Mouse (Mus musculus) intestine, embryonic 14.5 days (tissue): ENCODE measurements around the gene Zyx. TPM values are rescaled to one million over a fixed set of nuclear protein-coding genes. Genes with fewer than 3 reads are reported as not detected.

Experiments used
- ATAC-seq: fragments of 200-750 bp; cut with Nextera tagmentation; replicated peaks from 2 replicates; pipeline ENCODE4 v1.8.0; 2017; ENCODE audit warnings: low read depth, moderate number of reproducible peaks, moderate TSS enrichment, moderate library complexity; ENCODE audit not compliant: low FRiP score, low TSS enrichment
- DNase-seq: peaks from one replicate; pipeline ENCODE4 v3.0.0-alpha.2; 2018; ENCODE audit warnings: low spot score
- H3K27ac ChIP-seq: fragments of 300-500 bp; sonication (generic); 2 replicates; pipeline ENCODE4 v1.5.1; 2014; ENCODE audit warnings: low read depth, mild to moderate bottlenecking, control low read depth
- H3K27me3 ChIP-seq: fragments of 300-500 bp; sonication (generic); replicated peaks from 2 replicates; pipeline ENCODE4 v1.6.1; 2014; ENCODE audit warnings: low read length, control low read depth; ENCODE audit not compliant: control insufficient read depth, insufficient read depth
- H3K36me3 ChIP-seq: fragments of 300-500 bp; sonication (generic); 2 replicates; pipeline ENCODE4 v1.6.1; 2014; ENCODE audit warnings: low read length, control low read depth; ENCODE audit not compliant: control insufficient read depth, insufficient read depth
- H3K4me1 ChIP-seq: fragments of 300-500 bp; sonication (generic); replicated peaks from 2 replicates; pipeline ENCODE4 v1.6.1; 2014; ENCODE audit warnings: low read length, control low read depth, mixed read lengths; ENCODE audit not compliant: control insufficient read depth, insufficient read depth
- H3K4me2 ChIP-seq: fragments of 300-500 bp; sonication (generic); 2 replicates; pipeline ENCODE4 v1.6.1; 2014; ENCODE audit warnings: low read length
- H3K4me3 ChIP-seq: fragments of 300-500 bp; sonication (generic); 2 replicates; pipeline ENCODE4 v1.5.1; 2014; ENCODE audit warnings: low read depth, low read length, control low read depth, mixed read lengths
- H3K9ac ChIP-seq: fragments of 300-500 bp; sonication (generic); 2 replicates; pipeline ENCODE4 v1.6.1; 2014; ENCODE audit warnings: mild to moderate bottlenecking, low read length
- H3K9me3 ChIP-seq: fragments of 300-500 bp; sonication (generic); 2 replicates; pipeline ENCODE4 v1.6.1; 2016; ENCODE audit warnings: low read length, control low read depth; ENCODE audit not compliant: control insufficient read depth
- WGBS: fragments of 180-500 bp; shearing (Covaris S2); extraction: QIAGEN DNeasy Blood & Tissue Kit; methylation state at CpG from one replicate; pipeline ENCODE4 v1.1.7; 2014; 5-methylcytosine and 5-hydroxymethylcytosine counted together
- polyA plus RNA-seq: library from polyadenylated mRNA; unstranded; fragments of >200 nt; fragmentation: Nextera tagmentation; extraction: Ambion mirVana; gene quantifications from 2 replicates; pipeline ENCODE4 v1.2.1, GENCODE M21; 2014

Gene Zyx
- polyA plus RNA-seq, 1 experiment from 2014 or later, result 112 TPM

GRCm38 (mm10) chr6:42376504-42377019 is 27.1 kb downstream of the Zyx start:
- Histone ChIP-seq H3K9me3 (no peaks in the 10 kb centered on the region), H3K4me1 (peaks cover 10% of the 10 kb centered on the region)
- DNase-seq, result no peak

DNA sequence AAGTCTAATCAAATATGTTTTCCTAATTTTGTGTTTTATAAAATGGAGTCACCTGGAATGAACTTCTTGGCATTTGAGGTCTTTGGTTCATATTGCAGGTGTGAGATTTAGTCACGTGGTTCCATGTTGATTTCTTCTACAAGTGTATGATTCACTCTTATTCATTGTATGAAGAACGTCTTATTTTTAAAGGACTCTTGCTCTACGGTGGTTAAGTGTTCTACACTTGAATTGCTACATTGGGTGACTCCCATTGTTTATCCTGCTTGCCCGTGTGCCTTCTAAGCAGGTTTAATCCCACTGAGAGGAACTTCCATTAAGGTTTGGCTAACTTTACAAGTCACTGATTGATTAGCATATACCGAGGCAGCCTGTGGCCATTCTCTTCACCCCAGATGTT is 27.9 kb downstream of the Zyx start:
- 73% methylated on average over 5 of the region's 5 CpGs for WGBS
- no peak for DNase-seq

More at GRCm38 (mm10) chr6:42376504-42377019, 27.1 kb downstream of the Zyx start:
- 80% methylated on average over 6 of the region's 6 CpGs for WGBS
- H3K9ac ChIP-seq, result no peak overlapping the region
- no peaks in the 10 kb centered on the region for H3K36me3 ChIP-seq
- H3K4me3 ChIP-seq, result no peak overlapping the region
- H3K27me3 ChIP-seq, result no peaks in the 10 kb centered on the region
- H3K27ac ChIP-seq, result no peak overlapping the region
- no peak for ATAC-seq
- H3K4me2 ChIP-seq, result no peak overlapping the region

GRCm38 (mm10) chr6:42379551-42379950 is 30.1 kb downstream of the Zyx start:
- no peak overlapping the region for H3K9ac ChIP-seq
- no peak overlapping the region for H3K4me3 ChIP-seq
- ATAC-seq (no peak), DNase-seq (no peak)
- H3K9me3 ChIP-seq, result no peaks in the 10 kb centered on the region
- no peak overlapping the region for H3K4me2 ChIP-seq
- peaks cover 6% of the 10 kb centered on the region; the same call in 1 of the 2 replicates for H3K4me1 ChIP-seq
- H3K36me3 ChIP-seq, result no peaks in the 10 kb centered on the region
- H3K27ac ChIP-seq, result no peak overlapping the region
- WGBS, result 62% methylated on average over 3 of the region's 3 CpGs
- H3K27me3 ChIP-seq, result no peaks in the 10 kb centered on the region

More for the DNA sequence above, 27.9 kb downstream of the Zyx start:
- no peak overlapping the region for H3K9ac ChIP-seq
- no peak overlapping the region for H3K27ac ChIP-seq
- H3K27me3 ChIP-seq, result no peaks in the 10 kb centered on the region
- no peak for ATAC-seq
- no peak overlapping the region for H3K4me3 ChIP-seq
- H3K36me3 ChIP-seq, result no peaks in the 10 kb centered on the region
- no peaks in the 10 kb centered on the region for H3K9me3 ChIP-seq
- H3K4me1 ChIP-seq, result peaks cover 13% of the 10 kb centered on the region
- no peak overlapping the region for H3K4me2 ChIP-seq

DNA sequence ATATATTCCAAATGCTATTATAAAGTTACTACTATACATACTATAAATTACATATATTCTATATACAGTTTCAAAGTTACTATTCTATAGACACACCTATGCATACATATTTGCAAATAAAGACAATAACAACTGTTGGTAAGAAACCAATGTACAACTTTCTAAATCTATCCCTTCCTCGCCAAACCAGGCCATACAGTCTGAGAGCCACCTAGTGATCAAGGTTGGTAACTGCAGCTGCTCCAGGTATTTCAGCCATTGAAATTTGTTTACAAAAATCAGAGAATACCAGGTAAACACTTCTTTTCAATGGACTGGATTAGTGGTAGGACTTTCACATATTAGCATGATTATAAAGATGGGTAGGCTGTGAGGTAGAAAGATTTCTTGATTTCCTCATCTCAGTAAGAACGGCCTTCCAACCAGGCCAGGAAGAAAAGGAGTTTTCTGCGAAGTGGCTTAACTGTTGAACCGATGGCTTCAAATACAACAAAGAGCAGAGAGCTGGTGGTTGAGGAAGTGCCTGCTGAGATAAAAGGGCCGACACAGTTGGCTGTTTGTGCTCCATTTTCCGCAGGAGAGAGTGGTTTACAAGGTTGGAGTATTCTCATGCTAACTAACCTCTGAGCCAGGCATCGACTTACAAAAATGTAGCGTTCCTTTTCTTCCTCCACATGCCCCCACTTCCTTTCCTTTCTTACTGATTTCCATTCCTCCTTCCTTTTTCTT is 31.1 kb downstream of the Zyx start:
- no peak for ATAC-seq
- WGBS, result 20% methylated on average over 8 of the region's 8 CpGs
- Histone ChIP-seq H3K36me3 (no peaks in the 10 kb centered on the region), H3K27me3 (no peaks in the 10 kb centered on the region), H3K4me1 (peaks cover 6% of the 10 kb centered on the region; the same call in 1 of the 2 replicates), H3K4me2 (no peak overlapping the region), H3K4me3 (no peak overlapping the region), H3K27ac (no peak overlapping the region), H3K9me3 (no peaks in the 10 kb centered on the region), H3K9ac (no peak overlapping the region)
- DNase-seq, result no peak

GRCm38 (mm10) chr6:42381221-42381620 is 31.8 kb downstream of the Zyx start:
- Histone ChIP-seq H3K4me1 (peaks cover 6% of the 10 kb centered on the region; the same call in 1 of the 2 replicates), H3K9ac (no peak overlapping the region), H3K27me3 (no peaks in the 10 kb centered on the region), H3K4me3 (no peak overlapping the region), H3K9me3 (no peaks in the 10 kb centered on the region), H3K27ac (no peak overlapping the region), H3K4me2 (no peak overlapping the region), H3K36me3 (no peaks in the 10 kb centered on the region)
- ATAC-seq, result no peak
- DNase-seq, result no peak
- 70% methylated on average over 2 of the region's 2 CpGs for WGBS

DNA sequence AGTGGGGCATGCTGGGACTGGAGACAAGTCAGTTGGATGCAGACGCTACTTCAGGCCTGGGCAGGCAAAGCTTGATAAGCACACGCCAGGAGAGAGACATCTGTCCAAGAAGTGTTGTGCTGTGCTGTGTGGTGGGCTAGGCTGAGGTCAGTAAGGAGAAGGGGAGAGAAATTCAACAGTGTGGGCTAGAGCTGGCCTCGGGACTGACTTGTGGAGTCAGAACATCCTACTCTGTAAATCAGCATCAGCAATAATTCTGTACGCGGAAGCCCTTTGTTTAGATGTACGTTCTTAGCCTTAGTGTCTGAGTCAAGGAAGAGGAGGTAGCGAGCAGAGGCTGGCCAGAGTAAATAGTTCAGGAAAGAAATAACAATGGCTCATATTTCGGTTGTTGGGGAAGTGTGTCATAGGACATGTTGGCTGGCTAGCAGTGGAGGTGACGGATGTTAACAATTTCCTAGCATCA is 32.5 kb downstream of the Zyx start:
- 38% methylated on average over 9 of the region's 9 CpGs for WGBS
- no peaks in the 10 kb centered on the region for H3K9me3 ChIP-seq
- ATAC-seq (no peak), DNase-seq (no peak)
- H3K4me1 ChIP-seq, result peaks cover 6% of the 10 kb centered on the region; the same call in 1 of the 2 replicates
- no peaks in the 10 kb centered on the region for H3K27me3 ChIP-seq
- no peak overlapping the region for H3K9ac ChIP-seq
- no peak overlapping the region for H3K4me3 ChIP-seq
- H3K27ac ChIP-seq, result no peak overlapping the region
- no peaks in the 10 kb centered on the region for H3K36me3 ChIP-seq
- H3K4me2 ChIP-seq, result peak overlapping the region; percentile 18; the same call in 1 of the 2 replicates

GRCm38 (mm10) chr6:42383360-42383759 is 33.9 kb downstream of the Zyx start:
- no peak overlapping the region for H3K4me3 ChIP-seq
- no peak overlapping the region for H3K27ac ChIP-seq
- H3K4me1 ChIP-seq, result peaks cover 6% of the 10 kb centered on the region; the same call in 1 of the 2 replicates
- no peak overlapping the region for H3K9ac ChIP-seq
- no peaks in the 10 kb centered on the region for H3K36me3 ChIP-seq
- ATAC-seq, result no peak
- H3K4me2 ChIP-seq, result no peak overlapping the region
- H3K9me3 ChIP-seq, result no peaks in the 10 kb centered on the region
- no peaks in the 10 kb centered on the region for H3K27me3 ChIP-seq
- no peak for DNase-seq
- 90% methylated on average over 5 of the region's 5 CpGs for WGBS

DNA sequence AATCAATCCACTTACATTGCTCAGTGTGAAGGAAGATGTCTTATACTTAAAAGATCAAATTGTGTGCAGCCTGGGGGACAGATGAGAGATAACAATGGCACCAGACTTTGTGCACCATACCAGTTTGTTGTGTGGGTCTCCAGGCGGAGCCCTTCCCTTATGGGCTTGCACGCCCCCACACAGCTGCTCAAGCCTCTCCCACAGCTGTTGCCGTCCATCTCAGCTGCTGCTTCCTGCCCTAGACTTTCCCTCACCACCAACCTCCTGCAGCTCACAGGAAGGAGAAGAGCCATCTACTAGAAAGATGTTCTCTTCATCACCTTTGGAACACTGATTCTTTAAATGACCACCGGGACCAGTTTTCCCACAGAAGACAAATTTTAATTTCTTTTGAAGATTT is 36.2 kb downstream of the Zyx start:
- Histone ChIP-seq H3K9ac (no peak overlapping the region), H3K27ac (no peak overlapping the region), H3K4me2 (no peak overlapping the region), H3K36me3 (no peaks in the 10 kb centered on the region), H3K9me3 (no peaks in the 10 kb centered on the region), H3K4me1 (peaks cover 6% of the 10 kb centered on the region; the same call in 1 of the 2 replicates), H3K4me3 (no peak overlapping the region), H3K27me3 (no peaks in the 10 kb centered on the region)
- no peak for ATAC-seq
- 59% methylated on average over 4 of the region's 4 CpGs for WGBS
- no peak for DNase-seq
